Mouse (Mus musculus) embryonic facial prominence, embryonic 14.5 days (tissue): ENCODE measurements around the gene Zranb1. TPM values are rescaled to one million over a fixed set of nuclear protein-coding genes. Genes with fewer than 3 reads are reported as not detected.

Experiments used
- ATAC-seq: fragments of 200-750 bp; cut with Nextera tagmentation; 2 replicates; pipeline ENCODE4 v1.8.0; 2017; ENCODE audit warnings: low read depth, moderate number of reproducible peaks, moderate TSS enrichment
- DNase-seq: peaks from one replicate; pipeline ENCODE4 v3.0.0-alpha.2; 2015; ENCODE audit warnings: low spot score
- H3K27ac ChIP-seq: fragments of 300-500 bp; sonication (generic); replicated peaks from 2 replicates; pipeline ENCODE4 v1.5.1; 2014; ENCODE audit warnings: low read depth, mild to moderate bottlenecking, low read length, moderate library complexity
- H3K27me3 ChIP-seq: fragments of 300-500 bp; sonication (generic); replicated peaks from 2 replicates; pipeline ENCODE4 v1.6.1; 2014; ENCODE audit warnings: low read length; ENCODE audit not compliant: control insufficient read depth, insufficient read depth
- H3K36me3 ChIP-seq: fragments of 300-500 bp; sonication (generic); 2 replicates; pipeline ENCODE4 v1.6.1; 2014; ENCODE audit warnings: low read length, mixed read lengths; ENCODE audit not compliant: control insufficient read depth, insufficient read depth
- H3K4me1 ChIP-seq: fragments of 300-500 bp; sonication (generic); 2 replicates; pipeline ENCODE4 v1.6.1; 2014; ENCODE audit warnings: antibody characterized with exemption, low read length; ENCODE audit not compliant: control insufficient read depth, insufficient read depth
- H3K4me2 ChIP-seq: fragments of 300-500 bp; sonication (generic); 2 replicates; pipeline ENCODE4 v1.6.1; 2014; ENCODE audit warnings: low read depth, mild to moderate bottlenecking, low read length, moderate library complexity, mixed read lengths
- H3K4me3 ChIP-seq: fragments of 300-500 bp; sonication (generic); 2 replicates; pipeline ENCODE4 v1.5.1; 2014; ENCODE audit warnings: low read depth, mild to moderate bottlenecking, low read length
- H3K9ac ChIP-seq: fragments of 300-500 bp; sonication (generic); 2 replicates; pipeline ENCODE4 v1.6.1; 2014; ENCODE audit warnings: low read depth, mild to moderate bottlenecking, low read length, moderate library complexity, mixed read lengths
- H3K9me3 ChIP-seq: fragments of 300-500 bp; sonication (generic); 2 replicates; pipeline ENCODE4 v1.6.1; 2016; ENCODE audit warnings: low read length; ENCODE audit not compliant: control insufficient read depth
- WGBS: fragments of 180-500 bp; shearing (Covaris S2); extraction: QIAGEN DNeasy Blood & Tissue Kit; methylation state at CpG from one replicate; pipeline ENCODE4 v1.1.7; 2014; 5-methylcytosine and 5-hydroxymethylcytosine counted together
- polyA plus RNA-seq: library from polyadenylated mRNA; unstranded; fragments of >200 nt; fragmentation: Nextera tagmentation; extraction: Ambion mirVana; gene quantifications from 2 replicates; pipeline ENCODE4 v1.2.1, GENCODE M21; 2014

Zranb1 gene
- polyA plus RNA-seq, 1 experiment from 2014 or later, result 19.3 TPM

GRCm38 (mm10) chr7:132934743-132935142 lies 3.8 kb downstream of the Zranb1 start:
- H3K36me3 ChIP-seq, result no peaks in the 10 kb centered on the region
- DNase-seq, result no peak
- H3K27ac ChIP-seq, result no peak overlapping the region
- no peak overlapping the region for H3K4me2 ChIP-seq
- no peak overlapping the region for H3K9ac ChIP-seq
- H3K27me3 ChIP-seq, result no peaks in the 10 kb centered on the region
- H3K9me3 ChIP-seq, result no peaks in the 10 kb centered on the region
- ATAC-seq, result no peak
- H3K4me3 ChIP-seq, result no peak overlapping the region
- H3K4me1 ChIP-seq, result peaks cover 18% of the 10 kb centered on the region

- H3K4me2 ChIP-seq, result no peak overlapping the region
- H3K36me3 ChIP-seq, result no peaks in the 10 kb centered on the region
- H3K4me3 ChIP-seq, result no peak overlapping the region
- DNase-seq (no peak), ATAC-seq (no peak)
- no peaks in the 10 kb centered on the region for H3K27me3 ChIP-seq
- WGBS, result 85% methylated on average over 2 of the region's 2 CpGs
- H3K9ac ChIP-seq, result no peak overlapping the region
- no peak overlapping the region for H3K27ac ChIP-seq
- peaks cover 9% of the 10 kb centered on the region; the same call in 1 of the 2 replicates for H3K4me1 ChIP-seq
- no peaks in the 10 kb centered on the region for H3K9me3 ChIP-seq
Observed at GRCm38 (mm10) chr7:132939118-132939517, 8.2 kb downstream of the Zranb1 start.

GRCm38 (mm10) chr7:132940569-132940968 lies 9.6 kb downstream of the Zranb1 start:
- H3K36me3 ChIP-seq, result no peaks in the 10 kb centered on the region
- H3K27me3 ChIP-seq, result no peaks in the 10 kb centered on the region
- peaks cover 9% of the 10 kb centered on the region; the same call in 1 of the 2 replicates for H3K4me1 ChIP-seq
- no peaks in the 10 kb centered on the region for H3K9me3 ChIP-seq
- no peak for DNase-seq
- 88% methylated on average over 2 of the region's 2 CpGs for WGBS
- H3K4me2 ChIP-seq, result no peak overlapping the region
- no peak for ATAC-seq
- no peak overlapping the region for H3K9ac ChIP-seq
- no peak overlapping the region for H3K4me3 ChIP-seq
- no peak overlapping the region for H3K27ac ChIP-seq

GRCm38 (mm10) chr7:132949968-132950367 lies 19.0 kb downstream of the Zranb1 start:
- 89% methylated on average over 4 of the region's 4 CpGs for WGBS
- Histone ChIP-seq H3K27ac (no peak overlapping the region), H3K9me3 (no peaks in the 10 kb centered on the region), H3K9ac (no peak overlapping the region), H3K4me2 (no peak overlapping the region), H3K4me3 (no peak overlapping the region), H3K27me3 (no peaks in the 10 kb centered on the region), H3K36me3 (no peaks in the 10 kb centered on the region), H3K4me1 (no peaks in the 10 kb centered on the region)
- DNase-seq (no peak), ATAC-seq (no peak)

GRCm38 (mm10) chr7:132950613-132951012 lies 19.7 kb downstream of the Zranb1 start:
- no peak for ATAC-seq
- no peak overlapping the region for H3K9ac ChIP-seq
- no peak overlapping the region for H3K27ac ChIP-seq
- H3K36me3 ChIP-seq, result no peaks in the 10 kb centered on the region
- no peaks in the 10 kb centered on the region for H3K9me3 ChIP-seq
- no peak overlapping the region for H3K4me2 ChIP-seq
- H3K4me1 ChIP-seq, result no peaks in the 10 kb centered on the region
- no peak overlapping the region for H3K4me3 ChIP-seq
- 84% methylated on average over 3 of the region's 3 CpGs for WGBS
- H3K27me3 ChIP-seq, result no peaks in the 10 kb centered on the region
- DNase-seq, result no peak

- 82% methylated on average over 3 of the region's 3 CpGs for WGBS
- Histone ChIP-seq H3K27me3 (no peaks in the 10 kb centered on the region), H3K4me2 (no peak overlapping the region), H3K4me1 (no peaks in the 10 kb centered on the region), H3K36me3 (0 out of 2 replicates have a peak, but pooled peaks cover 3% of the 10 kb centered on the region), H3K9ac (no peak overlapping the region), H3K27ac (no peak overlapping the region), H3K4me3 (no peak overlapping the region), H3K9me3 (no peaks in the 10 kb centered on the region)
- no peak for ATAC-seq
- DNase-seq, result no peak
Observed at GRCm38 (mm10) chr7:132964395-132964794, 33.5 kb downstream of the Zranb1 start.

- no peak for DNase-seq
- Histone ChIP-seq H3K9me3 (no peaks in the 10 kb centered on the region), H3K36me3 (peaks cover 3% of the 10 kb centered on the region; the same call in 1 of the 2 replicates), H3K4me1 (no peaks in the 10 kb centered on the region), H3K4me2 (no peak overlapping the region), H3K27ac (no peak overlapping the region), H3K9ac (no peak overlapping the region), H3K27me3 (no peaks in the 10 kb centered on the region), H3K4me3 (no peak overlapping the region)
- ATAC-seq, result no peak
- 79% methylated on average over 2 of the region's 2 CpGs for WGBS
Observed at GRCm38 (mm10) chr7:132965707-132966106, 34.8 kb downstream of the Zranb1 start.

- 91% methylated on average over 2 of the region's 2 CpGs for WGBS
- no peaks in the 10 kb centered on the region for H3K4me1 ChIP-seq
- H3K4me2 ChIP-seq, result no peak overlapping the region
- no peak for DNase-seq
- H3K9ac ChIP-seq, result no peak overlapping the region
- H3K9me3 ChIP-seq, result no peaks in the 10 kb centered on the region
- no peak overlapping the region for H3K4me3 ChIP-seq
- H3K27ac ChIP-seq, result no peak overlapping the region
- ATAC-seq, result no peak
- peaks cover 39% of the 10 kb centered on the region for H3K36me3 ChIP-seq
- no peaks in the 10 kb centered on the region for H3K27me3 ChIP-seq
Observed at GRCm38 (mm10) chr7:132972079-132972478, 41.1 kb downstream of the Zranb1 start.

- Histone ChIP-seq H3K36me3 (peaks cover 47% of the 10 kb centered on the region), H3K27me3 (no peaks in the 10 kb centered on the region), H3K9ac (no peak overlapping the region), H3K4me3 (no peak overlapping the region), H3K27ac (no peak overlapping the region), H3K4me1 (no peaks in the 10 kb centered on the region), H3K9me3 (no peaks in the 10 kb centered on the region), H3K4me2 (no peak overlapping the region)
- 88% methylated on average over 2 of the region's 2 CpGs for WGBS
- DNase-seq, result no peak
- ATAC-seq, result no peak
Observed at GRCm38 (mm10) chr7:132976079-132976478, 45.1 kb downstream of the Zranb1 start.
